Mouse (Mus musculus) left cerebral cortex, adult 18-20 months (tissue): ENCODE results near the gene Trim23. TPM values are rescaled to one million over a fixed set of nuclear protein-coding genes. Genes with fewer than 3 reads are reported as not detected.
"Not testable (repeated sequence)": the region's sequence is repeated elsewhere in the genome, so short reads cannot be mapped to it uniquely, and the experiment has no call there.

Source experiments
- DNase-seq, 2 experiments: peaks; one replicate each; pipeline ENCODE4 v3.0.0; 2021 to 2022; ENCODE audit warnings: low spot score in 2 of 2, mixed read lengths in 1 of 2
- long read RNA-seq, 2 experiments: library from polyadenylated mRNA; stranded (forward); transcript quantifications; one replicate each; pipeline ENCODE4 v2.0.0; 2021
- total RNA-seq, 2 experiments: library from RNA; stranded (reverse); gene quantifications; 2 replicates each; pipeline ENCODE4 v1.2.3; 2021

Trim23 gene
- total RNA-seq = 10 to 100 TPM; 59.1 to 61.1 TPM
- long read RNA-seq, experiment 1, full-length matches to known transcripts = 31 of 42 reads
- long read RNA-seq, experiment 1, partial matches to known transcripts = 7 of 42 reads
- long read RNA-seq, experiment 1, other reads (novel, unspliced or antisense) = 4 of 42 reads
- long read RNA-seq, experiment 2, transcript Trim23-201 (11 exons, 3,416 nt) = major isoform, 21 of 28 reads
- long read RNA-seq, experiment 2, partial matches to known transcripts = 6 of 28 reads
- long read RNA-seq, experiment 2, other reads (novel, unspliced or antisense) = 1 of 28 reads

DNA sequence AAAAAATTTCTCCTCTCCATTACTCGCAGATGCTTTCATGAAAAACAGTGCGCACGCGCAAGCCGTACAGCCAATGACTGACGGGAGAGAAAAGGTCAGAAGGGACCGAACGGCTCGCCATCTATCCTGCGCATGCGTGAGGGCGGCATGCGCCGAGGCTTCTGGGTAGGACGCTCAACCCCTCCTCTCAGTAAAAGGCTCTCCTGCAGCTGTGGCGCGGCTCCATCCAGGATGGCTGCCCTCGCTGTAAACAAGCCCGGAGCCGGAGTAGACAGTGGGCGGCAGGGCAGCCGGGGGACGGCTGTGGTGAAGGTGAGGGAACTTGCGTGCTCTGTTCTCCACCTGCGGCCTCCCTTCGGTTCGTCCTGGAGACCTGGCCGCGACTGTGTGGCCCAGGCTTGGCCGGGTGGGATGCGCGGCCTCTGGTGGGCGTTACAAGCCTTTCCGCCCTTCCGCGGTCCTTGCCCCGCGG lies at the start of gene Trim23:
Trim23 (plus strand) TSS at position 148 of the 472 bp plus-strand sequence.
- peak; percentile 97 for DNase-seq

- no peak for DNase-seq
These were observed 46.0 kb upstream of the Trim23 start for GRCm38 (mm10) chr13:104132561-104132960.

GRCm38 (mm10) chr13:104134510-104135085 lies 44.0 kb upstream of the Trim23 start:
- no peak for DNase-seq

DNA sequence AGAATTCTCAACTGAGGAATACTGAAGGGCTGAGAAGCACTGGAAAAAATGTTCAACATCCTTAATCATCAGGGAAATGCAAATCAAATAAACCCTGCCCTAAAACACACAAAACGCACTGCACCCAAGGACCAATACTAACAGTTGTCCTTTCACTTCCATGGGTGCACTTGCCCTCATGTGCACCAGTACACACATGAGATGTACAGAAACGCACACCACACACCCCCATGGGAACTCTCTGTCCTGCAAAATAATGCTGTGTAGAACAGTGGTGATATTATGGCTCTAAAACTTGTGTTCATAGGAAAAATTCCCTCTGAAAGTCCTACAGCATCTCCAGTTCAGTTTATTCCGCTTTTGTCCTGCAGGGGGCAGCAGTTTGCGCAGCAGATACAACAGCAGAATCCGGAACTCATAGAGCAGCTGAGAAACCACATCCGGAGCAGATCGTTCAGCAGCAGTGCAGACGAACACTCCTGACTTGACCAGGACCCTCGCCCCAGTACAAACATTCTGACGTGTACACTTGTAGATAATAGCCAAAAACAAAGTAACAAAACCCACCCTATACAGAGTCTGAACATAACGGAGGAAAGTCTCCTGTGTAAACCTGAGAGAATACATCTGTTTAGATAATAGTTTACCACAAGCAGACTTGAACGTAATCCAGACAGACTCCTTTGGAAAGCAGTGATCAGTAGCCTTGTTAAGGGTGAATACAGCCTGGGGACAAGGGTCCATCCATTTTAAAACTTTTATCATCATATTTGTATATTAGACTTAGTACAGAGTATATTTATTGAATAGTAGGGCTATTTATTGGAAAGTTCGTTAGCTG lies 39.0 kb upstream of the Trim23 start:
- peak; percentile 82 to 84 for DNase-seq

DNA sequence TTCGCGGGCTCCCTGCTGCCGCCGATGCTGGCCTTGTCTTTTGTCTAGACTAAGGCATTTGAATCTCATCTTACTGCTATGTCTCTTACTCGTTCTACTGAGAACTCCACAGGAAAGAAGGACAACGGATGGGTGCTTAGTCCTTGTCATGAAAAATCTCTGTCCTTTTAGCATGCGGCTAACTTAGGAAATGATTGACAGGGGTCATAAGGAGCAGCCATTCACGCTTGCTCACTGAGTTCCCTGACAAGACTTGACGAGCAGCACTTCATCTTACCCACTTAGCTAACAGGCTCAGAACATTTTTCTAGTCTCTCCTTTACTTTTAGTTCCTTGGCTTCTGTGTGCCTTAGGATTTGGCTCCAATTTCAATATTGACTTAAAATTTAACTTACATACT lies 33.7 kb upstream of the Trim23 start:
- DNase-seq = no peak

DNA sequence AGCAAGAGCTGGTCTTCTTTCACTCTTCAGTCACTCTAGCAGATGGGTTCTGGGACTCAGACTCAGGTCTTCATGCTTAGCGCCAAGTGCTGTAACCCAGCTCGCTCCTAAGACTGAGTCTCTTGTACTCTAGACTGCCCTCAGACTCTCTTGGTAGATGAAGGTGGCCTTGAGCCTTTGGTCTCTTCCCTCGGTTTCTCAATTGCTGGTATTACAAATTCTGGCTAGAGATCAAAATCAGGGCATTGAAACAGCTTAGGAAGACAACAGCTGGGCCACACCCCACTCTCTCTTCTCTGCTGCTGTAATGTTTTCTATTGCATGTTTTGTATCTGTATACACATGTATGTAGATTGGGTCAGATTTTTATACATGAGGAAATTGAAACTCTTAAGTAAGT lies 33.0 kb upstream of the Trim23 start:
- DNase-seq = no peak

GRCm38 (mm10) chr13:104154180-104154579 lies 24.4 kb upstream of the Trim23 start:
- no peak for DNase-seq

DNA sequence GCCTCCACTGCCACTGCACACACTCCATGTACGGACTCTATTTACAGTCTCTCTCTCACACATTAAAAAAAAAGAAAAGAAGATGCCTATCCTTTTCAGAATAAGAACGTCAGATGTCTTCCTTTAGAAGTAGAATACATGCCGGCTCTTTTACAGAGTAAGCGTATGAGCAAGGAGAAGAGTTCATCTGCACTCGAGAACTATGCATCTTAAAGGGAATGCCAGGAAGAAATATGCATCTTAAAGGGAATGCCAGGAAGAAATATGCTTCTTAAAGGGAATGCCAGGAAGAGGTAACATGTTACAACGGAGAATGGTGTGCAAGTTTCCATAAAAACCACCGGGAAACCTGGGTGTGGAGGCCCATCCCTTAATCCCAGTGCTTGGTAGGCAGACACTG lies 23.5 kb upstream of the Trim23 start:
- no peak for DNase-seq

GRCm38 (mm10) chr13:104155686-104156085 lies 22.9 kb upstream of the Trim23 start:
- DNase-seq = no peak

DNA sequence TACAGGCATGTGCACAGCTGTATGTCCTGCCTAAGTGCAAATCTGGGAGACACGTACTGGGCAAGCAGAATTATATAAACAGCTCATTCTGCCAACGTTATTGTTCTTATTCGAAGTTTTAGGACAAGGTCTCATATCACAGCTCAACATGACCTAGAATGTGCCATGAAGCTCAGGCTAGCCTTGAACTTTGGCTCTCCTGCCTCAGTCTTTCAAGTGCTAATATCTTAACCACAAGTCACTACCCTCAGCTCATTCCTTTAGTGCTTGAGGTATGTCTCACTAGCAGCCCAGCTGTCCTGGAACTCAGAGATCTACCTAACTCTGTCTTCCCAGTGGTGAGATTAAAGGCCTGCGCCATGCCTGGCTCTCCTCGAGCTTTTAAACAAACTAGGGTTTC lies 6.9 kb upstream of the Trim23 start:
- no peak for DNase-seq

GRCm38 (mm10) chr13:104172498-104172897 lies 6.1 kb upstream of the Trim23 start:
- DNase-seq = no peak

GRCm38 (mm10) chr13:104176874-104177273 lies 1.7 kb upstream of the Trim23 start:
- no peak for DNase-seq

DNA sequence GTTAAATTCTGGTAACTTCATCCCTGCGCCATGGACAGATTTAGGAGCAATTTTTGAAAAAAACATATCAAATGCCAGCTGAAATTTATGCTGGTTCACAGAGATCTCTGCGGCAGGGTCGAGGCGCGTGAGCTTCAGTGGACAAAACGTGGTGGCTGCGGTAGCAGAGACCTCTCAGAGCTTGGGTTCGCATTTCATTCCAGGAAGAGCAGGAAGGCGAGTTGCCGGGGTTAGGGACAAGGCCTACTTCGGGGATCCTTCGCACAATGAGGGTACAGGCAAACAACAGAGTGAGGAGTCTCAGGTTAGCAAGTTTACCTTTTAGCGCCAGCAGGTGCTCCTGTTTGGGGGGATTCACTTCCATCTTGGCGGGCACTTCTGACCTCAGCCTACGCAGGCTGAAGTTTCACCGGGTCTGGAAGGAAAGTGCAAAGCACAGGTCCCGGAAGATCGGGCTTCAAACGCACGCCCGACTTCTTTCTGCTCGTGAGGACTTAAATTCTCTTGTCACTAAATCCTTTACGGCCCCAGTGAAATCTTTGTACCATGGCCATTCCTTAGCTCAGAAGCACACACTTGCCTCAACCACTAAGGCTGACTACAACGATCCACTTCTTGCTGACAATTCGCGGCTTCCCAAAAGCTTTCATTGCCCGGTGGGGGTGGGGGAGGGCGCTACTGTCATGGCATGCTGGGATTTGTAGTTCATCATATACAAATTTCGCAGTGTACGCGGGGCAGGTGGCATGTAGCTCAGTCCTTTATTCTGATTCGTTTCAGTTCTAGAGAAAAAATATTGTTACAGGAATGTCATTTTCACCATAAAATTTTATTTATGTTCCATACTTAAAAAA lies 574 bp upstream of the Trim23 start, which contains the start of gene Trappc13:
Trappc13 (minus strand) TSS at position 674 of the 854 bp plus-strand sequence.
- peak; percentile 82 to 88 for DNase-seq

GRCm38 (mm10) chr13:104179176-104179888 lies 735 bp downstream of the Trim23 start:
- DNase-seq = no peak

GRCm38 (mm10) chr13:104187357-104187756 lies 8.8 kb downstream of the Trim23 start:
- no peak for DNase-seq

GRCm38 (mm10) chr13:104195891-104196290 lies 17.3 kb downstream of the Trim23 start:
- not testable (repeated sequence) for DNase-seq

DNA sequence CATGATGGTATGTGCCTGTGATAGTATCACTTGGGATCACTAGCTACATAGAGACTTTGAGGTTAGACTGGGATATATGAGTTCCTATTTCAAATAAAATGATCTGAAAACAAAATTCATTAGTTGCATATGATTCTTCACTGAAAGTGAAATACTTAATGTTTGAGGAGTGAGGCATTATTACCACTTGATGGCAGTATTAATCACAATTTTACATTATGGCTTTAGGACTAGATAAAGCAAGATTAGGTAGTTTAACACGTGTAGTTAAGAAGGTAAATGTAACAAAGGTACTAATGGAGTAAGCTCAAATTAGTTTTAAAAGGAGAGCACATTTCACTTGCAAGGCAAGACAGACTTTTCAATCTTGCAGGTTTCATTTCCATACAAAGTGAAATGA lies 25.7 kb downstream of the Trim23 start:
- DNase-seq = no peak

GRCm38 (mm10) chr13:104227478-104227877 lies 48.9 kb downstream of the Trim23 start:
- DNase-seq = no peak

DNA sequence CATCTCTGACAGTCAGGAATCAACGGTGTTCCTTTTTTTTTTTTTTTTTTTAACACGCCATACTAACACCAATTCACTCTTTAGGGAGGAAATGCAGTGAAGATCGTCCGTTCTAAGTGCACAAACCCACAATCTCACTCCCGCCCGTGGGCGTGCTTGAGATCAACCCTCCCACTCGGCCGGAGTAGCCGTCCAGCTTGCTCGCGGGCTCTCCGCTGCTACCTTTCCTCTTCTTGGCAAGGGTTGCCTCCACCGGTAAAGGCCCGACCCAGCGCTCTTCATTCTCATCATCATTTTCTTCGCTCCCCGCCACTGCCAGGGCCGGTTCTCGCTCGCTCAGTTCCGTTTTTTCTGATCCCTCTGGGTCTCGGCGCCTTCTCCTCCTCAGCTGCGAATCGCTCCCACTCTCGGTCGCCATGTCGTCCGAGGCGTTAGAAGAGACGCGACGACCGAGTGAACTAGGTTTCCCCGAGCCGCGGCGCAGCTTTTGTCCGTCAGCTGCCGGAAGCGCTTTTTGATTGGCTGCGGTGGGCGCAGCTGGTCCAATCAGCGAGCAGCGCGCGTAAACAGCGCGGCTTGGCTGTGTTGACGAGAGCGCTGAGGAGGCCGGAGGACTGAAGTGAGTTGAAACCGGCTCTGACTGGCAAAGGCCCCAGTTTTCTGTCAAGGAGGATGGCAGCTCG lies 49.9 kb downstream of the Trim23 start, which contains the start of the genes Cenpk and Ppwd1:
Cenpk (plus strand) TSS at position 228 of the 683 bp plus-strand sequence.
Ppwd1 (minus strand) TSS at position 460 of the 683 bp plus-strand sequence.
- DNase-seq = peak; percentile 94 to 98
